Mouse (Mus musculus) adipocyte (in vitro differentiated cells): Measurements from ENCODE around the gene a.
A peak's percentile ranks its signal among the peaks of the same experiment; 100 is the strongest.
"Not testable (repeated sequence)": the region's sequence is repeated elsewhere in the genome, so short reads cannot be mapped to it uniquely, and the experiment has no call there.

Experiments used
- DNase-seq: peaks from one replicate; pipeline ENCODE4 v3.0.0-alpha.2; 2016; ENCODE audit warnings: low spot score

Gene a

GRCm38 (mm10) chr2:155052681-155053080 lies 261.5 kb downstream of the a start:
- DNase-seq, result peak; percentile 73

GRCm38 (mm10) chr2:155053512-155053911 lies 262.3 kb downstream of the a start:
- not testable (repeated sequence) for DNase-seq

GRCm38 (mm10) chr2:155054672-155055071 lies 263.5 kb downstream of the a start:
- DNase-seq, result no peak

- DNase-seq, result peak; percentile 20
Observed at GRCm38 (mm10) chr2:155056076-155056578, 264.9 kb downstream of the a start.

- DNase-seq, result no peak
Observed at GRCm38 (mm10) chr2:155057361-155057760, 266.2 kb downstream of the a start.

- no peak for DNase-seq
Observed at GRCm38 (mm10) chr2:155071027-155071426, 279.8 kb downstream of the a start.

- no peak for DNase-seq
Observed at GRCm38 (mm10) chr2:155072353-155073145, 281.3 kb downstream of the a start.

GRCm38 (mm10) chr2:155073347-155073746 lies 282.1 kb downstream of the a start:
- DNase-seq, result no peak

GRCm38 (mm10) chr2:155073978-155074765 lies 283.0 kb downstream of the a start, which contains the start of gene Ahcy:
Gene Ahcy (minus strand): TSS chr2:155074497.
- peak; percentile 89 for DNase-seq

- DNase-seq, result no peak
Observed at GRCm38 (mm10) chr2:155074766-155075330, 283.6 kb downstream of the a start.

- DNase-seq, result no peak
Observed at GRCm38 (mm10) chr2:155075649-155076048, 284.4 kb downstream of the a start.

GRCm38 (mm10) chr2:155079500-155080178 lies 288.4 kb downstream of the a start:
- DNase-seq, result no peak

GRCm38 (mm10) chr2:155080179-155080530 lies 289.0 kb downstream of the a start:
- no peak for DNase-seq

GRCm38 (mm10) chr2:155081056-155081455 lies 289.9 kb downstream of the a start:
- no peak for DNase-seq

GRCm38 (mm10) chr2:155082121-155082803 lies 291.1 kb downstream of the a start:
- peak; percentile 78 for DNase-seq

- no peak for DNase-seq
Observed at GRCm38 (mm10) chr2:155084546-155084945, 293.3 kb downstream of the a start.

GRCm38 (mm10) chr2:155086328-155086727 lies 295.1 kb downstream of the a start:
- no peak for DNase-seq

GRCm38 (mm10) chr2:155088264-155088663 lies 297.1 kb downstream of the a start:
- DNase-seq, result no peak

- DNase-seq, result no peak
Observed at GRCm38 (mm10) chr2:155090909-155091742, 299.9 kb downstream of the a start.

- no peak for DNase-seq
Observed at GRCm38 (mm10) chr2:155091743-155092075, 300.5 kb downstream of the a start.

- no peak for DNase-seq
Observed at GRCm38 (mm10) chr2:155093418-155093817, 302.2 kb downstream of the a start.
